Mouse (Mus musculus) midbrain, embryonic 12.5 days (tissue): ENCODE data around the gene Rab40b. TPM values are rescaled to one million over a fixed set of nuclear protein-coding genes. Genes with fewer than 3 reads are reported as not detected.
"Not testable (repeated sequence)": the region's sequence is repeated elsewhere in the genome, so short reads cannot be mapped to it uniquely, and the experiment has no call there.

Experiments used
- ATAC-seq: fragments of 200-750 bp; cut with Nextera tagmentation; 2 replicates; pipeline ENCODE4 v1.8.0; 2017; ENCODE audit warnings: low read depth, moderate TSS enrichment, moderate library complexity; ENCODE audit not compliant: low FRiP score
- H3K27ac ChIP-seq: fragments of 300-500 bp; sonication (generic); replicated peaks from 2 replicates; pipeline ENCODE4 v1.5.1; 2016; ENCODE audit warnings: mild to moderate bottlenecking
- H3K27me3 ChIP-seq: fragments of 300-500 bp; sonication (generic); 2 replicates; pipeline ENCODE4 v1.6.1; 2016; ENCODE audit warnings: mild to moderate bottlenecking
- H3K36me3 ChIP-seq: fragments of 300-500 bp; sonication (generic); 2 replicates; pipeline ENCODE4 v1.6.1; 2016
- H3K4me1 ChIP-seq: fragments of 300-500 bp; sonication (generic); 2 replicates; pipeline ENCODE4 v1.6.1; 2016
- H3K4me2 ChIP-seq: fragments of 300-500 bp; sonication (generic); replicated peaks from 2 replicates; pipeline ENCODE4 v1.6.1; 2016; ENCODE audit warnings: mild to moderate bottlenecking, moderate library complexity
- H3K4me3 ChIP-seq: fragments of 300-500 bp; sonication (generic); 2 replicates; pipeline ENCODE4 v1.5.1; 2016; ENCODE audit warnings: mild to moderate bottlenecking
- H3K9ac ChIP-seq: fragments of 300-500 bp; sonication (generic); replicated peaks from 2 replicates; pipeline ENCODE4 v1.6.1; 2016; ENCODE audit warnings: mild to moderate bottlenecking, moderate library complexity
- H3K9me3 ChIP-seq: fragments of 300-500 bp; sonication (generic); 2 replicates; pipeline ENCODE4 v1.6.1; 2016; ENCODE audit warnings: mild to moderate bottlenecking
- WGBS: fragments of 180-500 bp; shearing (Covaris S2); methylation state at CpG from one replicate; pipeline ENCODE4 v1.1.7; 2016; 5-methylcytosine and 5-hydroxymethylcytosine counted together
- polyA plus RNA-seq: library from polyadenylated mRNA; unstranded; fragments of >200 nt; fragmentation: Nextera tagmentation; extraction: Ambion mirVana; gene quantifications from 2 replicates; pipeline ENCODE4 v1.2.1, GENCODE M21; 2016

The Rab40b gene
- polyA plus RNA-seq, 1 experiment from 2014 or later, result 4.2 TPM

GRCm38 (mm10) chr11:121354091-121354707 lies 33.9 kb downstream of the Rab40b start, which contains the start of gene Wdr45b:
Gene Wdr45b (minus strand): TSS chr11:121354445.
- Histone ChIP-seq H3K36me3 (0 out of 2 replicates have a peak, but pooled peaks cover 3% of the 10 kb centered on the region), H3K4me2 (peak within 1 kb of the TSS; percentile 91), H3K27me3 (no peaks in the 10 kb centered on the region), H3K4me3 (peak within 1 kb of the TSS; percentile 97), H3K9me3 (no peaks in the 10 kb centered on the region), H3K9ac (peak within 1 kb of the TSS; percentile 94), H3K4me1 (peaks cover 23% of the 10 kb centered on the region), H3K27ac (peak within 1 kb of the TSS; percentile 76)
- peak; percentile 96 for ATAC-seq
- WGBS, result under 1% methylated on average over 69 of the region's 69 CpGs

- Histone ChIP-seq H3K36me3 (0 out of 2 replicates have a peak, but pooled peaks cover 6% of the 10 kb centered on the region), H3K4me2 (peak overlapping the region; percentile 91)
- WGBS, result 5% methylated on average over 34 of the region's 41 CpGs
Observed at GRCm38 (mm10) chr11:121353326-121354090, 34.5 kb downstream of the Rab40b start.

GRCm38 (mm10) chr11:121348727-121349126 lies 39.3 kb downstream of the Rab40b start:
- Histone ChIP-seq H3K36me3 (peaks cover 24% of the 10 kb centered on the region), H3K4me1 (peaks cover 14% of the 10 kb centered on the region)
- not testable (repeated sequence) for H3K9ac ChIP-seq, H3K9me3 ChIP-seq, H3K4me2 ChIP-seq, H3K27ac ChIP-seq, H3K4me3 ChIP-seq, H3K27me3 ChIP-seq, ATAC-seq
- WGBS, result 81% methylated on average over 3 of the region's 3 CpGs

More at GRCm38 (mm10) chr11:121353326-121354090, 34.5 kb downstream of the Rab40b start:
- H3K9me3 ChIP-seq, result no peaks in the 10 kb centered on the region
- no peaks in the 10 kb centered on the region for H3K27me3 ChIP-seq
- H3K4me1 ChIP-seq, result peaks cover 23% of the 10 kb centered on the region
- ATAC-seq, result no peak
- peak overlapping the region; percentile 97 for H3K4me3 ChIP-seq
- H3K27ac ChIP-seq, result peak overlapping the region; percentile 76
- peak overlapping the region; percentile 94 for H3K9ac ChIP-seq

GRCm38 (mm10) chr11:121348166-121348565 lies 39.9 kb downstream of the Rab40b start:
- WGBS, result 96% methylated on average over 2 of the region's 2 CpGs

GRCm38 (mm10) chr11:121347036-121347435 lies 41.0 kb downstream of the Rab40b start:
- H3K9ac ChIP-seq, result no peak overlapping the region
- no peaks in the 10 kb centered on the region for H3K27me3 ChIP-seq
- H3K9me3 ChIP-seq, result no peaks in the 10 kb centered on the region
- H3K27ac ChIP-seq, result no peak overlapping the region
- H3K4me3 ChIP-seq, result no peak overlapping the region
- H3K4me2 ChIP-seq, result no peak overlapping the region
- H3K36me3 ChIP-seq, result peaks cover 24% of the 10 kb centered on the region
- no peak for ATAC-seq
- H3K4me1 ChIP-seq, result no peaks in the 10 kb centered on the region
- 96% methylated on average over 2 of the region's 2 CpGs for WGBS

More at GRCm38 (mm10) chr11:121348166-121348565, 39.9 kb downstream of the Rab40b start:
- no peak for ATAC-seq
- H3K36me3 ChIP-seq, result peaks cover 24% of the 10 kb centered on the region
- H3K9me3 ChIP-seq, result no peaks in the 10 kb centered on the region
- no peaks in the 10 kb centered on the region for H3K27me3 ChIP-seq
- H3K27ac ChIP-seq, result no peak overlapping the region
- no peak overlapping the region for H3K9ac ChIP-seq
- peaks cover 10% of the 10 kb centered on the region for H3K4me1 ChIP-seq
- no peak overlapping the region for H3K4me3 ChIP-seq
- H3K4me2 ChIP-seq, result no peak overlapping the region

- H3K9ac ChIP-seq, ATAC-seq, H3K27ac ChIP-seq, H3K9me3 ChIP-seq, H3K4me2 ChIP-seq, H3K4me3 ChIP-seq, H3K27me3 ChIP-seq, H3K4me1 ChIP-seq: not testable (repeated sequence)
- WGBS, result 60% methylated on average over 1 of the region's 1 CpGs
- H3K36me3 ChIP-seq, result peaks cover 36% of the 10 kb centered on the region
Observed at GRCm38 (mm10) chr11:121342423-121342822, 45.6 kb downstream of the Rab40b start.

- Histone ChIP-seq H3K9ac (no peak overlapping the region), H3K4me3 (no peak overlapping the region), H3K4me2 (no peak overlapping the region), H3K4me1 (no peaks in the 10 kb centered on the region), H3K27ac (no peak overlapping the region), H3K27me3 (no peaks in the 10 kb centered on the region), H3K36me3 (peaks cover 37% of the 10 kb centered on the region), H3K9me3 (no peaks in the 10 kb centered on the region)
- ATAC-seq, result no peak
- 81% methylated on average over 1 of the region's 1 CpGs for WGBS
Observed at GRCm38 (mm10) chr11:121340287-121340686, 47.8 kb downstream of the Rab40b start.

- Histone ChIP-seq H3K27ac (no peak overlapping the region), H3K36me3 (peaks cover 44% of the 10 kb centered on the region), H3K4me2 (no peak overlapping the region), H3K27me3 (no peaks in the 10 kb centered on the region), H3K4me1 (no peaks in the 10 kb centered on the region), H3K9ac (no peak overlapping the region), H3K9me3 (no peaks in the 10 kb centered on the region), H3K4me3 (no peak overlapping the region)
- 96% methylated on average over 1 of the region's 1 CpGs for WGBS
- no peak for ATAC-seq
Observed at GRCm38 (mm10) chr11:121339647-121340046, 48.4 kb downstream of the Rab40b start.

- no peak overlapping the region for H3K9ac ChIP-seq
- H3K27ac ChIP-seq, result no peak overlapping the region
- no peaks in the 10 kb centered on the region for H3K9me3 ChIP-seq
- no peaks in the 10 kb centered on the region for H3K4me1 ChIP-seq
- peaks cover 66% of the 10 kb centered on the region for H3K36me3 ChIP-seq
- no peak for ATAC-seq
- 91% methylated on average over 3 of the region's 3 CpGs for WGBS
- H3K4me2 ChIP-seq, result no peak overlapping the region
- no peaks in the 10 kb centered on the region for H3K27me3 ChIP-seq
- no peak overlapping the region for H3K4me3 ChIP-seq
Observed at GRCm38 (mm10) chr11:121331641-121332040, 56.4 kb downstream of the Rab40b start.

GRCm38 (mm10) chr11:121328619-121329018 lies 59.4 kb downstream of the Rab40b start:
- no peak overlapping the region for H3K4me3 ChIP-seq
- H3K27me3 ChIP-seq, result no peaks in the 10 kb centered on the region
- H3K27ac ChIP-seq, result no peak overlapping the region
- H3K9ac ChIP-seq, result no peak overlapping the region
- H3K36me3 ChIP-seq, result peaks cover 46% of the 10 kb centered on the region
- H3K9me3 ChIP-seq, result no peaks in the 10 kb centered on the region
- no peaks in the 10 kb centered on the region for H3K4me1 ChIP-seq
- no peak for ATAC-seq
- H3K4me2 ChIP-seq, result no peak overlapping the region

- Histone ChIP-seq H3K27ac (no peak overlapping the region), H3K9me3 (no peaks in the 10 kb centered on the region), H3K4me1 (no peaks in the 10 kb centered on the region), H3K27me3 (no peaks in the 10 kb centered on the region), H3K4me2 (no peak overlapping the region), H3K36me3 (peaks cover 45% of the 10 kb centered on the region), H3K9ac (no peak overlapping the region), H3K4me3 (no peak overlapping the region)
- 97% methylated on average over 9 of the region's 9 CpGs for WGBS
- ATAC-seq, result no peak
Observed at GRCm38 (mm10) chr11:121328206-121328605, 59.8 kb downstream of the Rab40b start.

- no peak for ATAC-seq
- no peak overlapping the region for H3K4me3 ChIP-seq
- H3K9me3 ChIP-seq, result no peaks in the 10 kb centered on the region
- H3K27me3 ChIP-seq, result no peaks in the 10 kb centered on the region
- no peak overlapping the region for H3K4me2 ChIP-seq
- H3K27ac ChIP-seq, result no peak overlapping the region
- peaks cover 38% of the 10 kb centered on the region for H3K36me3 ChIP-seq
- 96% methylated on average over 5 of the region's 5 CpGs for WGBS
- no peak overlapping the region for H3K9ac ChIP-seq
- H3K4me1 ChIP-seq, result no peaks in the 10 kb centered on the region
Observed at GRCm38 (mm10) chr11:121326681-121327080, 61.4 kb downstream of the Rab40b start.
